Mouse (Mus musculus): ENCODE results near the gene Dram2.

GRCm38 (mm10) chr3:106510669-106511068 is 36.9 kb upstream of the Dram2 start:
- TF ChIP-seq CTCF (IDR thresholded peaks at IDR 0.05 in 2 of 3, conservative IDR thresholded peaks at IDR 0.05 in 1 of 3; ENCODE audit: control insufficient read depth in 1 of 3, insufficient read depth in 1 of 3, low read depth in 2 of 3, low read length in 3 of 3, poor library complexity in 1 of 3, severe bottlenecking in 1 of 3) (no peak), POLR2A (IDR thresholded peaks at IDR 0.05; ENCODE audit: control insufficient read depth in 1 of 2, insufficient read depth in 1 of 2, low read depth in 1 of 2, low read length in 2 of 2, poor library complexity in 1 of 2) (no peak), BHLHE40 (IDR thresholded peaks at IDR 0.05; ENCODE audit: borderline replicate concordance, low read depth, low read length) (no peak), ZMIZ1 (IDR thresholded peaks at IDR 0.05; ENCODE audit: low read depth, low read length) (no peak), ELF1 (IDR thresholded peaks at IDR 0.05; ENCODE audit: low read depth, low read length) (no peak), ZNF384 (IDR thresholded peaks at IDR 0.05; ENCODE audit: low read depth, low read length) (no peak), USF1 (IDR thresholded peaks at IDR 0.05; ENCODE audit: low read depth, low read length) (no peak), KAT2A (conservative IDR thresholded peaks at IDR 0.05; ENCODE audit: low read depth, low read length) (no peak), CHD2 (IDR thresholded peaks at IDR 0.05; ENCODE audit: low read length) (no peak)

Measured in MEL (cell line).